Mouse (Mus musculus): ENCODE results near the gene Gm13287.

- TF ChIP-seq TBP (conservative IDR thresholded peaks at IDR 0.05; ENCODE audit: low read depth, low read length) (no peak), E2F4 (IDR thresholded peaks at IDR 0.05; ENCODE audit: insufficient replicate concordance, low read depth, low read length) (no peak), CHD1 (IDR thresholded peaks at IDR 0.05; ENCODE audit: low read depth, low read length) (no peak), MAZ (IDR thresholded peaks at IDR 0.05; ENCODE audit: low read depth, low read length) (no peak)
Measured at GRCm38 (mm10) chr4:88851026-88851763, 48.1 kb downstream of the Gm13287 start.
